Mouse (Mus musculus) CH12.LX (cell line): ENCODE measurements around the gene Spata31d1b. TPM values are rescaled to one million over a fixed set of nuclear protein-coding genes. Genes with fewer than 3 reads are reported as not detected.

Experiments
- DNase-seq: peaks from one replicate; pipeline ENCODE4 v3.0.0-alpha.2; 2013; ENCODE audit errors: extremely low read depth
- H3K27ac ChIP-seq: 2 replicates; pipeline ENCODE4 v1.5.1; 2012; ENCODE audit warnings: low read depth, mild to moderate bottlenecking, control low read depth, moderate library complexity; ENCODE audit not compliant: insufficient read depth
- H3K27me3 ChIP-seq: replicated peaks from 2 replicates; pipeline ENCODE3; 2012; ENCODE audit warnings: inconsistent platforms
- H3K36me3 ChIP-seq, 2 experiments: replicated peaks in 1 of 2; 2 replicates each; pipeline versions ENCODE3 to v1.6.1; 2012; ENCODE audit warnings: inconsistent platforms in 1 of 2, low read length in 1 of 2, mild to moderate bottlenecking in 1 of 2, mixed read lengths in 1 of 2, moderate library complexity in 1 of 2; ENCODE audit not compliant: control insufficient read depth in 1 of 2, insufficient read depth in 1 of 2
- H3K4me1 ChIP-seq, 2 experiments: 2 replicates each; pipeline ENCODE4 v1.6.1; 2012; ENCODE audit warnings: inconsistent platforms in 1 of 2, moderate library complexity in 1 of 2; ENCODE audit not compliant: insufficient read depth in 2 of 2, control insufficient read depth in 1 of 2
- H3K4me2 ChIP-seq: 2 replicates; pipeline ENCODE4 v1.6.1; 2012; ENCODE audit warnings: low read depth, mild to moderate bottlenecking, control low read depth; ENCODE audit not compliant: poor library complexity, insufficient read depth, severe bottlenecking
- H3K4me3 ChIP-seq, 3 experiments: fragments of 150-350 bp in 1 of 3; sonication (generic) in 1 of 3; replicated peaks in 1 of 3; 2 replicates each; pipeline versions ENCODE3 to v1.5.1; 2011 to 2012; ENCODE audit warnings: low read depth in 2 of 3, low read length in 2 of 3, mild to moderate bottlenecking in 2 of 3, moderate library complexity in 2 of 3, control low read depth in 1 of 3, improper control_type of control experiment in 1 of 3, inconsistent platforms in 1 of 3, mixed read lengths in 1 of 3; ENCODE audit not compliant: poor library complexity in 1 of 3
- H3K79me2 ChIP-seq: replicated peaks from 2 replicates; pipeline ENCODE4 v1.6.1; 2012; ENCODE audit warnings: mild to moderate bottlenecking, moderate library complexity; ENCODE audit not compliant: control insufficient read depth, poor library complexity, insufficient read depth, severe bottlenecking; ENCODE audit errors: extremely low read depth
- H3K9ac ChIP-seq: 2 replicates; pipeline ENCODE4 v1.6.1; 2012; ENCODE audit warnings: low read depth, mild to moderate bottlenecking, control low read depth, moderate library complexity; ENCODE audit not compliant: insufficient read depth
- H3K9me3 ChIP-seq: replicated peaks from 2 replicates; pipeline ENCODE3; 2012; ENCODE audit warnings: low read length, inconsistent platforms, mixed read lengths
- CTCF ChIP-seq, 2 experiments: IDR thresholded peaks in 1 of 2; conservative IDR thresholded peaks in 1 of 2; 2 replicates each; pipeline ENCODE4 v1.5.1; 2011 to 2012; ENCODE audit warnings: low read depth in 2 of 2, low read length in 2 of 2, improper control_type of control experiment in 1 of 2, inconsistent platforms in 1 of 2, mild to moderate bottlenecking in 1 of 2, moderate library complexity in 1 of 2
- E2F4 ChIP-seq: IDR thresholded peaks from 2 replicates; pipeline ENCODE4 v1.6.1; 2011; ENCODE audit warnings: low read depth, low read length, improper control_type of control experiment; ENCODE audit not compliant: insufficient replicate concordance
- EP300 ChIP-seq: IDR thresholded peaks from 2 replicates; pipeline ENCODE4 v1.6.1; 2011; ENCODE audit warnings: low read length, improper control_type of control experiment
- ETS1 ChIP-seq: conservative IDR thresholded peaks from 2 replicates; pipeline ENCODE4 v1.6.1; 2012; ENCODE audit warnings: low read depth, mild to moderate bottlenecking, inconsistent platforms, low read length, improper control_type of control experiment, moderate library complexity
- GABPA ChIP-seq: IDR thresholded peaks from 2 replicates; pipeline ENCODE4 v1.6.1; 2012; ENCODE audit warnings: low read depth, low read length, improper control_type of control experiment, inconsistent platforms; ENCODE audit not compliant: insufficient replicate concordance
- HCFC1 ChIP-seq: IDR thresholded peaks from 2 replicates; pipeline ENCODE4 v1.6.1; 2012; ENCODE audit warnings: low read depth, mild to moderate bottlenecking, inconsistent platforms, low read length, improper control_type of control experiment
- IRF4 ChIP-seq: IDR thresholded peaks from 2 replicates; pipeline ENCODE4 v1.6.1; 2014; ENCODE audit warnings: low read depth, mild to moderate bottlenecking, inconsistent platforms, low read length, improper control_type of control experiment
- JUND ChIP-seq: conservative IDR thresholded peaks from 2 replicates; pipeline ENCODE4 v1.6.1; 2011; ENCODE audit warnings: low read depth, low read length, improper control_type of control experiment
- KAT2A ChIP-seq: IDR thresholded peaks from 2 replicates; pipeline ENCODE4 v1.6.1; 2012; ENCODE audit warnings: low read length, improper control_type of control experiment, inconsistent platforms; ENCODE audit not compliant: insufficient replicate concordance
- MAZ ChIP-seq: IDR thresholded peaks from 2 replicates; pipeline ENCODE4 v1.6.1; 2012; ENCODE audit warnings: low read depth, mild to moderate bottlenecking, inconsistent platforms, low read length, improper control_type of control experiment, moderate library complexity
- MEF2A ChIP-seq: IDR thresholded peaks from 2 replicates; pipeline ENCODE4 v1.6.1; 2014; ENCODE audit warnings: low read depth, mild to moderate bottlenecking, inconsistent platforms, low read length, improper control_type of control experiment, borderline replicate concordance
- PAX5 ChIP-seq: IDR thresholded peaks from 2 replicates; pipeline ENCODE4 v1.6.1; 2012; ENCODE audit warnings: low read length, inconsistent platforms, mixed read lengths
- POLR2A ChIP-seq: IDR thresholded peaks from 2 replicates; pipeline ENCODE4 v1.6.1; 2011; ENCODE audit warnings: low read depth, mild to moderate bottlenecking, improper control_type of control experiment, low read length
- POLR2AphosphoS2 ChIP-seq: IDR thresholded peaks from 2 replicates; pipeline ENCODE4 v1.6.1; 2011; ENCODE audit warnings: low read depth, low read length, improper control_type of control experiment
- SIN3A ChIP-seq: IDR thresholded peaks from 2 replicates; pipeline ENCODE4 v1.6.1; 2012; ENCODE audit warnings: low read length, improper control_type of control experiment, inconsistent platforms
- SMC3 ChIP-seq: IDR thresholded peaks from 2 replicates; pipeline ENCODE4 v1.6.1; 2011; ENCODE audit warnings: low read depth, low read length, improper control_type of control experiment
- TBP ChIP-seq: conservative IDR thresholded peaks from 2 replicates; pipeline ENCODE4 v1.6.1; 2011; ENCODE audit warnings: low read depth, low read length, improper control_type of control experiment
- TCF12 ChIP-seq: IDR thresholded peaks from 2 replicates; pipeline ENCODE4 v1.6.1; 2014; ENCODE audit warnings: low read depth, mild to moderate bottlenecking, inconsistent platforms, low read length, improper control_type of control experiment
- UBTF ChIP-seq: IDR thresholded peaks from 2 replicates; pipeline ENCODE4 v1.6.1; 2012; ENCODE audit warnings: low read depth, mild to moderate bottlenecking, inconsistent platforms, low read length, improper control_type of control experiment, moderate library complexity
- USF2 ChIP-seq: conservative IDR thresholded peaks from 2 replicates; pipeline ENCODE4 v1.6.1; 2011; ENCODE audit warnings: low read depth, low read length, improper control_type of control experiment
- ZC3H11A ChIP-seq: IDR thresholded peaks from 2 replicates; pipeline ENCODE4 v1.6.1; 2012; ENCODE audit warnings: low read depth, mild to moderate bottlenecking, inconsistent platforms, low read length, improper control_type of control experiment
- ZKSCAN1 ChIP-seq: IDR thresholded peaks from 2 replicates; pipeline ENCODE4 v1.6.1; 2012; ENCODE audit warnings: low read depth, inconsistent platforms, low read length, improper control_type of control experiment, borderline replicate concordance
- dilution Hi-C: fragments of 300-500 bp; cut with MboI; formaldehyde crosslinking; loops from 2 replicates; pipeline ENCODE4 v1.14.3; 2020; ENCODE audit warnings: low sequenced_read_pairs; ENCODE audit not compliant: extremely low pct_unique_long_range_greater_than_20kb, extremely low pct_ligation_motif_present
- in situ Hi-C: fragments of 300-500 bp; cut with MboI; formaldehyde crosslinking; loops from 3 replicates; pipeline ENCODE4 v1.14.3; 2019; ENCODE audit warnings: low sequenced_read_pairs, low pct_ligation_motif_present, low pct_unique_long_range_greater_than_20kb, mixed read lengths
- polyA plus RNA-seq: library from polyadenylated mRNA; unstranded; fragments of >175 nt; gene quantifications from 2 replicates; pipeline ENCODE4 v1.2.1, GENCODE M21; 2012; ENCODE audit warnings: low read depth; ENCODE audit not compliant: insufficient read length
- total RNA-seq, 2 experiments: library from RNA; depleted of rRNA; stranded (reverse); fragments of 300-350 nt in 1 of 2; fragments of >200 nt in 1 of 2; gene quantifications; 2 replicates each; pipeline ENCODE4 v1.2.3; 2012 to 2014

Gene Spata31d1b
- total and polyA plus RNA-seq, 3 experiments = 0.09 to 0.30 (median 0.27) TPM

DNA sequence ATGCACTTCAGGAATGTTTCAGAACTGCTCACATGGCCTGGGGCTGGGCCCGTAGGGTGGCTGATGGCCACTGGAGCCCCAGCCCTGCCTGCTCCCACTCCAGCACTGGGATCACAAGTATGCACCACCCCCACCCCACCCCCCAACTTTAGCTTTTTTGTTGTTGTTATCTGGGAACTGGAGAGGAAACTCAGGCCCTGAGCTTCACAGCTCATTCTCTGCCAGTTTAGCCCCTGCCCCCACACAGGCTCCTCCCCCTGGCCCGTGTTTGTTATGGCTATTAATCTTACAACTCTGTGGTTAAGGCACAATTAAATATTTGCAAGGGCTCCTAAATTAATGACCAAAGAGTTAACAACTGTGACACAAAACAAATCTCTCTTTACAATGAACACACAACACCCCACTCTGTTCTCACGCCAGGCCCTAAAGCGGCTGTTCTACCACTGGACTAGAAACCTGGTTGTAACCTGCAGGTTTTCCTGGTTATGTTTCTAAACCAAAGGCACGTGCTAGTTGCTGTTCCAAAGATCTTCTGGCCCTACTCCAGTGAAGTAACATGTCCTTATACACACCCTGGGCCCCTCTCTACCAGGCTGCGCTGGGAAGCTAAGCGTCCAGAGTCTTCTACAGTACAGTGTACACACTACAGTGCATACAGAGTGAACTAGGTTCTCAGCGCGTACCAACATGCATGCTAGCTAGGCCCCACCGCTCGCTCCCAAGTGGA, 54.9 kb downstream of the Spata31d1b start:
- H3K36me3 ChIP-seq = peaks cover 16 to 46% of the 10 kb centered on the region in 2 experiments
- TF ChIP-seq TCF12 = no peak
- TF ChIP-seq POLR2A = no peak
- TF ChIP-seq E2F4 = no peak
- no peak for TF ChIP-seq HCFC1
- no peak for TF ChIP-seq CTCF (conservative IDR thresholded peaks at IDR 0.05 in 1 of 2, IDR thresholded peaks at IDR 0.05 in 1 of 2; ENCODE audit: low read depth in 2 of 2, low read length in 2 of 2)
- no peak for TF ChIP-seq PAX5
- no peak for TF ChIP-seq ZKSCAN1
- no peak for TF ChIP-seq ZC3H11A
- TF ChIP-seq EP300 = no peak
- no peak for TF ChIP-seq TBP
- TF ChIP-seq KAT2A = no peak
- no peak for TF ChIP-seq IRF4
- no peak for TF ChIP-seq USF2
- TF ChIP-seq JUND = no peak
- TF ChIP-seq UBTF = no peak
- TF ChIP-seq MEF2A = no peak
- no peak for TF ChIP-seq MAZ
- no peak for TF ChIP-seq GABPA
- no peak for TF ChIP-seq SMC3

DNA sequence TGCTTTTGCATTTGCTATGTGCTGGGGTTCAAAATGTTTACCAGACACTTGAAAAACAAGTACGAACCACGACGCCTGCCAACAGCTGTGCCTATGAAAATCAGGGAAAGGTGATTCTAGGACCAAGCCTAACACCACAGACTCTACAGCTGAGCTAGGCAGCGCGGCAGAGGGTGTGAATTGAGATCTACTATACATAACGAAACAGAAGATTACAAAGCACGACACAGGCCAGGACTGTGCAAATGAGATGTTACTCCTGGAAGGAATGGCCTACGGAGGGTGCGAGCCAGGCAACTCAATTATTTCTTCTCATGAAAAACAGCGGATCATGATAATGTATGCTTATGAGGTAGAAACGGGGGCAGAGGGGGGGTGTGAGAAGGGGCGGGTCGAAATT, 56.4 kb downstream of the Spata31d1b start:
- TF ChIP-seq SIN3A (0 out of 2 replicates have a peak, but pooled peaks have one; percentile 45), POLR2AphosphoS2 (no peak), ETS1 (no peak)
- H3K27ac ChIP-seq = no peak overlapping the region
- H3K9me3 ChIP-seq = no peaks in the 10 kb centered on the region
- peak overlapping the region; percentile 99 for H3K4me2 ChIP-seq
- peaks cover 10 to 46% of the 10 kb centered on the region in 2 experiments for H3K36me3 ChIP-seq
- in situ Hi-C loops (no loop called here), dilution Hi-C loops (no loop called here)
- peaks cover 9 to 32% of the 10 kb centered on the region in 2 experiments; a peak in 3 of 4 replicates for H3K4me1 ChIP-seq
- H3K79me2 ChIP-seq = peaks cover 27% of the 10 kb centered on the region
- no peak for DNase-seq
- H3K9ac ChIP-seq = peak overlapping the region; percentile 58
- H3K4me3 ChIP-seq = peak overlapping the region; percentile 90 to 94 (median 93)
- no peaks in the 10 kb centered on the region for H3K27me3 ChIP-seq

More for the DNA sequence above, 54.9 kb downstream of the Spata31d1b start:
- no peak for DNase-seq
- peaks cover 9 to 32% of the 10 kb centered on the region in 2 experiments; a peak in 3 of 4 replicates for H3K4me1 ChIP-seq
- H3K4me2 ChIP-seq = no peak overlapping the region
- no peak overlapping the region for H3K9ac ChIP-seq
- H3K4me3 ChIP-seq = no peak overlapping the region
- H3K27me3 ChIP-seq = no peaks in the 10 kb centered on the region
- H3K27ac ChIP-seq = no peak overlapping the region
- in situ Hi-C loops = no loop called here
- no peaks in the 10 kb centered on the region for H3K9me3 ChIP-seq
- dilution Hi-C loops = no loop called here
- peaks cover 27% of the 10 kb centered on the region for H3K79me2 ChIP-seq

Other genes starting within 250 kb of the Spata31d1b start
- gene Agtpbp1, start 127.1 kb upstream of the Spata31d1b start, total RNA-seq (2012; rRNA removed) = 15.0 and 19.5 TPM in 2 replicates
- 15.7 and 20.8 TPM in 2 replicates for gene Agtpbp1, start 127.1 kb upstream of the Spata31d1b start, total RNA-seq (2014; rRNA removed)
- gene Agtpbp1, start 127.1 kb upstream of the Spata31d1b start, polyA plus RNA-seq = 19.4 and 21.5 TPM in 2 replicates
- gene Naa35, start 127.0 kb upstream of the Spata31d1b start, total RNA-seq (2012; rRNA removed) = 41.2 and 46.8 TPM in 2 replicates
- 56.4 and 66.4 TPM in 2 replicates for gene Naa35, start 127.0 kb upstream of the Spata31d1b start, total RNA-seq (2014; rRNA removed)
- gene Naa35, start 127.0 kb upstream of the Spata31d1b start, polyA plus RNA-seq = 60.2 and 69.6 TPM in 2 replicates
- gene Golm1, start 36.5 kb upstream of the Spata31d1b start, total RNA-seq (2012; rRNA removed) = 16.4 and 17.4 TPM in 2 replicates
- 18.9 and 21.9 TPM in 2 replicates for gene Golm1, start 36.5 kb upstream of the Spata31d1b start, total RNA-seq (2014; rRNA removed)
- gene Golm1, start 36.5 kb upstream of the Spata31d1b start, polyA plus RNA-seq = 14.3 and 18.1 TPM in 2 replicates
- gene 4921517D22Rik, start 18.2 kb upstream of the Spata31d1b start, total RNA-seq (2012; rRNA removed) = not detected in 2 replicates
- not detected in 2 replicates for gene 4921517D22Rik, start 18.2 kb upstream of the Spata31d1b start, total RNA-seq (2014; rRNA removed)
- not detected in 2 replicates for gene 4921517D22Rik, start 18.2 kb upstream of the Spata31d1b start, polyA plus RNA-seq
- not detected in 2 replicates for gene Spata31d1a, start 2.0 kb upstream of the Spata31d1b start, total RNA-seq (2012; rRNA removed)
- gene Spata31d1a, start 2.0 kb upstream of the Spata31d1b start, total RNA-seq (2014; rRNA removed) = not detected in 2 replicates
- 0.19 TPM in 1 of 2 replicates, not detected in the other for gene Spata31d1a, start 2.0 kb upstream of the Spata31d1b start, polyA plus RNA-seq
- not detected in 2 replicates for gene Spata31d1d, start 19.5 kb downstream of the Spata31d1b start, total RNA-seq (2012; rRNA removed)
- not detected in 2 replicates for gene Spata31d1d, start 19.5 kb downstream of the Spata31d1b start, total RNA-seq (2014; rRNA removed)
- not detected in 2 replicates for gene Spata31d1d, start 19.5 kb downstream of the Spata31d1b start, polyA plus RNA-seq
- gene 1700014D04Rik, start 34.5 kb downstream of the Spata31d1b start, total RNA-seq (2012; rRNA removed) = not detected in 2 replicates
- not detected in 2 replicates for gene 1700014D04Rik, start 34.5 kb downstream of the Spata31d1b start, total RNA-seq (2014; rRNA removed)
- not detected in 2 replicates for gene 1700014D04Rik, start 34.5 kb downstream of the Spata31d1b start, polyA plus RNA-seq
- 15.8 and 19.6 TPM in 2 replicates for gene Isca1, start 57.5 kb downstream of the Spata31d1b start, total RNA-seq (2012; rRNA removed)
- gene Isca1, start 57.5 kb downstream of the Spata31d1b start, total RNA-seq (2014; rRNA removed) = 17.6 and 18.4 TPM in 2 replicates
- 33.2 and 41.0 TPM in 2 replicates for gene Isca1, start 57.5 kb downstream of the Spata31d1b start, polyA plus RNA-seq
- gene Gm49354, start 70.0 kb downstream of the Spata31d1b start, total RNA-seq (2012; rRNA removed) = not detected in 2 replicates
- not detected in 2 replicates for gene Gm49354, start 70.0 kb downstream of the Spata31d1b start, total RNA-seq (2014; rRNA removed)
- 4.5 TPM in 1 of 2 replicates, not detected in the other for gene Gm49354, start 70.0 kb downstream of the Spata31d1b start, polyA plus RNA-seq
- gene Tut7, start 110.9 kb downstream of the Spata31d1b start, total RNA-seq (2012; rRNA removed) = 17.9 and 18.1 TPM in 2 replicates
- gene Tut7, start 110.9 kb downstream of the Spata31d1b start, total RNA-seq (2014; rRNA removed) = 14.3 and 15.4 TPM in 2 replicates
- gene Tut7, start 110.9 kb downstream of the Spata31d1b start, polyA plus RNA-seq = 21.5 and 21.6 TPM in 2 replicates